In the genomic region with DNA sequence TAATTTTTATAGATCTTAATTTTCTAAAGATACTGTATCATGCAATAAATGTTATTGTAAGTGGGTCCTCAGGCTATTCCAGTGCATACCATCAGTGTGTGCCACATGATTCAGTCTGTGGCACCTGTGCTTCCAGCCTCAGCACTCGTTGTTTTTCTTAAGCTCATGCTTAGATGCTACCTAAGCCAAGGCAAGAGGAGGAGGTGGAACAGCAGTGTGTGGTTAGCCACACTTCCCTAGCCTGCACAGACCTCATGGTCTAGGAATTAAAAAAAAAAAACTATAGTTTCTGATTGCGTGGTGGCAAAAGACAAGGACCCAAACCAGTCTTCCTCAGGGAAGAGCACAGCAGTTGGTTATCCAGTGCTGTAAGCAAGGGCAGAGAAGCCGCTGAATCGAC, we compare ENCODE assay signal across 2 mouse cellular contexts.
ATAC-seq lines count a peak whose summit lies in the region.

No protein-coding gene starts in this region.

- 0 out of 2 replicates have a peak, but pooled peaks have one; percentile 36 for ATAC-seq in common myeloid progenitor, adult 5-6 weeks (replicated peaks; ENCODE audit: low read depth, poor library complexity, severe bottlenecking)
- ATAC-seq in hematopoietic stem cell, adult 5-6 weeks (replicated peaks in 1 of 2; ENCODE audit: insufficient read depth in 1 of 2, low FRiP score in 2 of 2, low TSS enrichment in 1 of 2, low read depth in 1 of 2, poor library complexity in 2 of 2, severe bottlenecking in 2 of 2) = peak; percentile 64 to 71; a peak in 3 of 4 replicates
